Mouse (Mus musculus): ENCODE data around the gene Sacs.
"Not testable (repeated sequence)": the region's sequence is repeated elsewhere in the genome, so short reads cannot be mapped to it uniquely, and the experiment has no call there.

Gene Sacs

GRCm38 (mm10) chr14:61137994-61138726 lies at the start of gene Sacs:
TSS of gene Sacs (plus strand) at chr14:61138457.
- ChIA-PET POLR2A (interaction anchor here in 3 of 4 experiments (0.5 to 2.8 kb wide), 11 partner anchors 11 to 487 kb away, joined by 3 to 14 read pairs (median 3); no protein-coding TSS in a partner anchor), CTCF (interaction anchor here (0.5 to 2.6 kb wide), 8 partner anchors 8 to 368 kb away, joined by 3 to 14 read pairs (median 4); no protein-coding TSS in a partner anchor)

DNA sequence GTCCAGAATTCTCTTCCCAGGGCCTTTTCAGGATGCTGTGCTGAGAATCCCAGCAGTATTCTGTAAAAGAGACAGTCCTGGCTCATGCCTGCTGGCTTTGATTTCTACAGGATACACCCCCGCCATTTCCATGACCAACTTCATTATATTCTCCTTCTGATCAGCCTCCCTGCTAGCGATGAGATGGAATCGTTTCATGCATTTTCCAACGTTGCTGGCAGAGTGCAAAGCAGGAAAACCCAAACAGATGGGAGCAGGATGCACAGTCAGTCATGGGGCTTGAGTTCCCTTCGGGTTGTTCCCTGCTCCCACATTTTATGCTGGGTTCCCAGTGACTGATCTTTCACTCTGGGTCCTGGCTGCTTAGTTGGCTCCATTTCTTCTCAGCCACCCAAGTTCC lies 47.3 kb upstream of the Sacs start:
- ChIA-PET POLR2A (no interaction called here), CTCF (no interaction called here)

GRCm38 (mm10) chr14:61092073-61092472 lies 46.2 kb upstream of the Sacs start:
- ChIA-PET CTCF (no interaction called here), POLR2A (interaction anchor here in 1 of 4 experiments (0.5 to 0.7 kb wide), 2 partner anchors 233 to 325 kb away, joined by 3 read pairs; no protein-coding TSS in a partner anchor)

- CTCF ChIA-PET, result no interaction called here
Observed at GRCm38 (mm10) chr14:61097974-61098625, 40.2 kb upstream of the Sacs start.

DNA sequence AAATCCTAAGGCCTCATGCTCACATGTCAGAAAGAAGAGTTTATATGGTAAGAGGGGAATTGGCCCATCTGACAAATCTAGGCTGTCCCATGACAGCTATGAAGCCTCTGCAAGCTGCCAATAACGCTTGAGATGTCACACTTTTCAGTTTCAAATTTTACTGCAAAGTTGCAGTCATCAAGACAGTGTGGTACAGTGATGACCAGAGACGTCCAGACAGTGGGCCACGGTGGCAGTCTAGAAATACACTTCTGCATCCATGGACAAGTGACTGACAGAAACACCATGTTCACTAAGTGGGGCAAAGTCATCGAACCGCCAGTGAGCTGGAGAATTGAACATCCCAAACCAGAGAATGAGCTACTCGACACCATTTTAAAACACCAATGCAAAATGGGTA lies 37.5 kb upstream of the Sacs start:
- POLR2A ChIA-PET, result no interaction called here
- CTCF ChIA-PET, result no interaction called here

More at GRCm38 (mm10) chr14:61097974-61098625, 40.2 kb upstream of the Sacs start:
- POLR2A ChIA-PET, result interaction anchor here in 1 of 4 experiments (0.8 kb wide), 1 partner anchor 332 kb away, joined by 3 read pairs; no protein-coding TSS in a partner anchor

- CTCF ChIA-PET, result interaction anchor here in 3 of 4 experiments (0.6 to 1.0 kb wide), 10 partner anchors 9 to 624 kb away, joined by 3 to 5 read pairs (median 3); partner anchors contain the start of gene Mipep (in 1 of the 3)
- POLR2A ChIA-PET, result interaction anchor here in 2 of 4 experiments (0.5 to 1.3 kb wide), 3 partner anchors 54 to 399 kb away, joined by 3 to 7 read pairs (median 6); no protein-coding TSS in a partner anchor
Observed at GRCm38 (mm10) chr14:61106404-61106803, 31.9 kb upstream of the Sacs start.

GRCm38 (mm10) chr14:61108625-61109024 lies 29.6 kb upstream of the Sacs start:
- CTCF ChIA-PET, result interaction anchor here in 2 of 4 experiments (0.8 to 1.0 kb wide), 2 partner anchors 208 to 215 kb away, joined by 3 read pairs; no protein-coding TSS in a partner anchor
- POLR2A ChIA-PET, result interaction anchor here in 1 of 4 experiments (0.7 kb wide), 1 partner anchor 114 kb away, joined by 3 read pairs; no protein-coding TSS in a partner anchor

DNA sequence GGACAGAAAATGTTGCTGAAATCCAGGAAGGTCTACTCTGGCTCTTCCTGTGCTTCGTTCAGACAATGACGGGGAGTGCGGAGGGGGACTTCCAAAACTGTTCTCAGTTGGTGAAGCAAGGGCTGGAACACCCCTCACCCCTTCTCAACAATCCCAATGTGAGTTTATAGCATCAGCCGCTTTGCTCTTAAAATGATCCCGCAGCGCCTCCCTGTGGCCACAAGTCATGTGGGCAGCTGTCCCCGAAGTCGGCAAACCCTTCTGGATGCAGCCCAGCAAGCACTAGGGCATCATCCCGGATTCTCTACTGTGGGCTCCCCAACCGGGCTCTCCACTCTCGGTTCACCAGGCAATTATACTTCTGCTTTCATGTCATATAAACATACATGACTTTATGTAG lies 25.9 kb upstream of the Sacs start:
- ChIA-PET CTCF (interaction anchor here (0.6 to 1.6 kb wide), 11 partner anchors 163 to 1017 kb away, joined by 3 to 13 read pairs (median 4); no protein-coding TSS in a partner anchor), POLR2A (interaction anchor here in 1 of 4 experiments (1.0 kb wide), 1 partner anchor 313 kb away, joined by 3 read pairs; no protein-coding TSS in a partner anchor)

DNA sequence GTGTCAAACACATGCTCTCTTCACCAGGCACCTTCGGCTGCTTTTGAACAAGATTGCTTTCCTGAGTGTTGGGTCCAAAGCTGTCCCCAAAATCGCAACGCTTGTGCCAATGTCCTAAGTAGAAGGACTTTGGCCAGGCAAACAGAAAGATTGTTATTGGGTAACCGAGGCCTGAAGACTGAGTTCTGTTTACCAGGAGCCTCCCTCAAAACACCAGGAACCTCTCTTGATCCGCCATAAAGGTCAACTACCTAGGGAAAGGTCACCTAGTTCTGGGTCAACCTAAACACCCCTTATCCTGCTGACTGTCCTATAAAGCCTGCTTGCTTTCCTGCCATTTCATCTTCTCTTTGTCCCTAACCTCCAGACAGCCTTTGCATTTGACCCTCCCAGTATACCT lies 13.5 kb upstream of the Sacs start:
- CTCF ChIA-PET, result no interaction called here
- POLR2A ChIA-PET, result interaction anchor here in 1 of 4 experiments (0.9 kb wide), 1 partner anchor 13 kb away, joined by 3 read pairs; no protein-coding TSS in a partner anchor

DNA sequence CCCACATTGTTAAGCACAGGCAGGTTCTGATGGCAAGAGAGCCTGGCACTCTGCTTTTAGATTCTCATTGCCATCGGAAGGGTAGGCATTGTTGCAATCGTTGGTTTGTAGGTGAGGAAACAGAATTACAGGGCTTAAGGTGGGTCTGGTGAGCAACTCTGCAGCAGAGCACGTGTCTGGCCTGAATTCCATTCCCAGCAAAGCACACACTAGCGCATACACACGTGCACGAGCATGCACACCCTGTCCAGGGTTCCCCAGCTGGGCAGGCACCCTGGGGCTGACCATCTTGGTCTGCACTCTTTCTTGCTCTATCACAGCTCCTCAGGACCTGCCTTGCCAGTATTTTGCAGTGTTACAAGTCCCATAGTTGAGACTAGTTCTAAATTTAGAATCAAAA lies 13.1 kb upstream of the Sacs start:
- POLR2A ChIA-PET, result interaction anchor here in 3 of 4 experiments (1.0 to 1.2 kb wide), 3 partner anchors 10 to 179 kb away, joined by 3 read pairs; partner anchors contain the start of gene Sacs (in 1 of the 3)
- CTCF ChIA-PET, result no interaction called here

DNA sequence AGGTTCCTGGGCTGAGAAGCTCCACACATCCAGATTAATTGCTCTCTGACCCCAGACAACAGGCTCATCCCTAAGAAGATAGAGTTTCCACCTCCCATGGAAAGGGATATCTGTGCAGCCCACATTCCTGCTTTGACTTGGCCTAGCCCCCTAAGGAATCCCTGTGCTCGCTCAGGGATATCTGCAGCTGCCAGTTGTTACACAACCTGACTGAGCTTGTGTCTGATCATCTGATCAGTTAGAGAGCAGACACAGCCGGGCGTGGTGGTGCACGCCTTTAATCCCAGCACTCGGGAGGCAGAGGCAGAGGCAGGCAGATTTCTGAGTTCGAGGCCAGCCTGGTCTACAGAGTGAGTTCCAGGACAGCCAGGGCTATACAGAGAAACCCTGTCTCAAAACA lies 10.9 kb upstream of the Sacs start:
- CTCF ChIA-PET, result not testable (repeated sequence)
- POLR2A ChIA-PET, result interaction anchor here in 1 of 4 experiments (1.0 kb wide), 1 partner anchor 34 kb away, joined by 3 read pairs; no protein-coding TSS in a partner anchor

DNA sequence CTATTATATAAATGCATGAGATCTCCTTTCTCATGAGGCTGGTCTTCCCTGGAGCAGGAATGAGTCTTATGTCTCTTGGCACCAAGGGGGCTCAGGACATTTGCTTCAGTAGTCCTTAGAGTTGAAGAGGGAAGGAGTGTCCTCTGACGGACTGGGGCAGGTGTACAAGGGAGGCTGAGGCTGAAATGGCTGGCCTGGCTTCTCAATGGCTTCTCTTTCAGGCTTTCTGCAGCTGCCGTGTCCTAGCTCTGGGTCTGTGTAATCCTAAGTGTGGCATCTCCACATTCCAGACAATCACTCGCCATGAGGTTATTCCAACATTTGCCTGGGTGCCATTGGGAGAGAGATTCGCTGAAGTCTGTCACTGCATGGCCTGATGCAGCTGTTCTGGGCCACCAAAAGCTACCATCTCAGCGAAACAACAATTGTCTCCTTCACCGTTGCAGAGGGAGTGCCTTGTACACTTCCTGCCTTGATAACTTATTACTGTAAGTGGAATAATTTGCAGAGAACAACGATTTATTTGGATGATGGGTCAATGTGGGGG lies 9.2 kb upstream of the Sacs start:
- POLR2A ChIA-PET, result no interaction called here
- CTCF ChIA-PET, result no interaction called here

DNA sequence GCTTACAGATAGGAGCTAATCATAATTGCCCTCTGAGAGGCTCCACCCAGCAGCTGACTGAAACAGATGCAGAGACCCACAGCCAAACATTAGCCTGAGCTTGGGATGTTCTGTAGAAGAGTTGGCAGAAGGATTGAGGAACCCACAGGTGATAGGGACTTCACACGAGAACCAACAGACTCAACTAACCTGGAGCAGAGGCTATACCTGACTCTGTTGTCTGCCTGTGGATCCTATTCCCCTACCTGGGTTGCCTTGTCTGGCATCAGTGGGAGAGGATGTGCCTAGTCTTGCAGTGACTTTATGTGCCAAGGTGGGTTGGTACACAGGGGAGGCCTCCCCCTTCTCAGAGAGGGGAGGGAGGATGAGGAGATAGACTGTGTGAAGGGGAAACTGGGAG lies 5.7 kb upstream of the Sacs start:
- CTCF ChIA-PET, result no interaction called here
- POLR2A ChIA-PET, result no interaction called here

DNA sequence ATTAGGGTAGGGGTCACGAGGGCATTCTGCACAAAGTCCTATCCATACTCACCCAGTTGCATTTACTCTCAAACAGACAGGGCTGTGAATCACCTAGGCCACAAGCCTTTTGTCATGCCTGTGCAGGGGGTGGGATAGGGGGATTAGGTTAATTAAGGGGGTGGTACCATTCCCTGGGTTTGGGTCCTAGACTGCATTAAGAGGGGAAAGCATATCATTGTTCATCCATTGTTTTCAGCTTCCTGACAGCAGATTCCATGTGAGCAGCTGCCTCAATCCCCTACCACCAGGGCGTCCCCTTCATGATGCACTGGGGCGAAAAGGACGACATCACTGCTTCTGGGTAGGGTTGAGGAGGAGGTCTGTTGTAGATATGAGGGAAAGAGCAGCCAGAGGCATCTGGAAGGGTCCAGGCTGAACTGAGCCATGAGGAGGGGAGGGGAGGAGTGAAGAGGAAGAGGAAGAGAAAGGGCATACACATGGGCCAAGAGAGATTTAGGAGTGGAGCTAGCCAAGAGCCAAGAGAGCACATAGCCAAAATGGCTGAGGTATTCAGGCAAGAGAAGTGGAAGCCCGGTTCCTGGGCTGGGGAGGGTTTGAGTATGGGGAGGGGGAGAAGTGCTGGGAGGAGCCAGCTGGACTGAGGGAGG lies 3.8 kb upstream of the Sacs start:
- ChIA-PET CTCF (interaction anchor here in 3 of 4 experiments (1.0 to 1.7 kb wide), 7 partner anchors 9 to 352 kb away, joined by 3 to 6 read pairs (median 3); no protein-coding TSS in a partner anchor), POLR2A (interaction anchor here in 2 of 4 experiments (0.7 to 1.7 kb wide), 10 partner anchors 9 to 392 kb away, joined by 3 to 5 read pairs (median 4); no protein-coding TSS in a partner anchor)

GRCm38 (mm10) chr14:61137410-61137809 lies 847 bp upstream of the Sacs start:
- POLR2A ChIA-PET, result interaction anchor here in 2 of 4 experiments (0.6 to 1.3 kb wide), 5 partner anchors 13 to 368 kb away, joined by 3 to 4 read pairs (median 3); no protein-coding TSS in a partner anchor
- CTCF ChIA-PET, result interaction anchor here in 3 of 4 experiments (0.9 to 2.6 kb wide), 4 partner anchors 9 to 157 kb away, joined by 3 to 14 read pairs (median 4); no protein-coding TSS in a partner anchor

- ChIA-PET CTCF (interaction anchor here (0.5 to 2.6 kb wide), 7 partner anchors 147 to 368 kb away, joined by 3 to 14 read pairs (median 5); no protein-coding TSS in a partner anchor), POLR2A (interaction anchor here in 3 of 4 experiments (0.5 to 2.8 kb wide), 11 partner anchors 12 to 487 kb away, joined by 3 to 14 read pairs (median 3); no protein-coding TSS in a partner anchor)
Observed at GRCm38 (mm10) chr14:61138727-61139067, 440 bp downstream of the Sacs start.

DNA sequence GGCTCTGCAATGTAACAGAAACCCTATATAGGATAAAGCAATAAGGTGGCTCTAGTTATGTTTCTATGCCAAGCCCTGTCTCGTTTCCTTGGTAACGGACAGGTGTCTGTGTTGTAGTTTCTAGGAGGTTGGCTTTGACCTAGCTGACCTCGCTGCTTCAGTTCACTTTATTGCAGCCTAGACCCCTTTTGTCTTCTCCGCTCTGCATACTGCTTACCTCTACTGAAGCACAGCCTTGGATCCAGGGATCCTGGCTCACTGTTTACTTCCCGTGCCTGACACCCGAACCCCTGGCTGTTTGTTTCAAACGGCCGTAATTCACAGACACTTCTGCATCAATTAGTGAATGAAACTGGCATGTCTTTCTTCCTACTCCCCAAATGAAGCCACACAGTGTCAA lies 5.1 kb downstream of the Sacs start:
- POLR2A ChIA-PET, result interaction anchor here in 3 of 4 experiments (0.6 to 1.4 kb wide), 5 partner anchors 9 to 335 kb away, joined by 3 to 4 read pairs (median 3); no protein-coding TSS in a partner anchor
- CTCF ChIA-PET, result interaction anchor here (0.6 to 1.8 kb wide), 11 partner anchors 8 to 174 kb away, joined by 3 to 9 read pairs (median 4); no protein-coding TSS in a partner anchor

DNA sequence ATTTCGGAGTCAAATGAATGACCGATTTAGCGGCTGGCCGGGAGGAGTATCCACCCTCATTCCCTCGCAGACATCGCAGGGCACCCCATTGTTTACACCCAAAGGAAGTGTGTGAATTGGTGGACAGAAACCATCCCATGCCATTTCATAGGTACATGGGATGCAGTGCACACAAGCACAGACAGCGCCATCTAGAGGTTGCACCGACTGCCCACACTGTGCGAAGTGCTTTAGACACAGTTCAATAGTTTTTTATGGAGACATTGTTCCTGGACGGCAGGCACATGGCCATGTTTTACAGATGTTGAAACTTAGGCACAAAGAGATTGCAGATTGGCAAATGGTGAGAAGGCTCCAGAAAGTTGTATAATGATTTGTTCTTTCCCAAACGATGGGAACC lies 5.6 kb downstream of the Sacs start:
- ChIA-PET POLR2A (interaction anchor here in 3 of 4 experiments (0.6 to 1.4 kb wide), 5 partner anchors 9 to 335 kb away, joined by 3 to 4 read pairs (median 3); no protein-coding TSS in a partner anchor), CTCF (interaction anchor here (0.5 to 1.8 kb wide), 12 partner anchors 9 to 344 kb away, joined by 3 to 11 read pairs (median 4); no protein-coding TSS in a partner anchor)
